Mouse (Mus musculus): Measurements from ENCODE around the gene Gm38392. TPM values are rescaled to one million over a fixed set of nuclear protein-coding genes. Genes with fewer than 3 reads are reported as not detected.

Gm38392 gene
- polyA plus RNA-seq, 1 experiment from 2014 or later: 0.16 TPM

DNA sequence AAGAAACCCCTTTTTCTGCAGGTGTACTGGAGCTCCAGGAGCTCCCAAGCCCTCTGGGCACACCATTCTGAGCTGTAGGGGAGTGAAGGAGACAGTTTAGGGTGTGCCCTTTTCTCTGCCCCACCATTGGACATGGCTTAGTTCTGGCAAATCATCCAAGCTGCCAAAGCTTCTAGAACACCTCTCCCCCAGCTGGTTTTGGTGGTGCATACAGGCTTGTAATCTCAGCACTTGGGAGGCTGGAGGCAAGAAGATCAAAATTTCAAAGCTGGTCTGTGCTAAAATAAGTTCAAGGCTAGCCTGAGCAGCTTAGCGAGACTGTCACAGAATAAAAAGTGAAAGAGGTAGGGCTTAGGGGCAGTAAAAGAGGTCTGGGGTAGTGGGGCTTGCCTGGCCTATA lies 74.7 kb downstream of the Gm38392 start:
- Histone ChIP-seq H3K27ac (ENCODE audit: low read depth, low read length) (peak overlapping the region; percentile 99), H3K4me3 (ENCODE audit: low read depth, low read length) (peak overlapping the region; percentile 63), H3K4me2 (ENCODE audit: low read depth, low read length, severe bottlenecking) (peak overlapping the region; percentile 79), H3K9me3 (ENCODE audit: control insufficient read depth, low read length) (no peaks in the 10 kb centered on the region), H3K4me1 (replicated peaks; ENCODE audit: control insufficient read depth, insufficient read depth, low read length) (peaks cover 15% of the 10 kb centered on the region), H3K27me3 (ENCODE audit: control insufficient read depth, insufficient read depth, low read length) (peaks cover 35% of the 10 kb centered on the region), H3K9ac (ENCODE audit: low read length) (peak overlapping the region; percentile 95), H3K36me3 (ENCODE audit: control insufficient read depth, insufficient read depth, low read length) (no peaks in the 10 kb centered on the region; the same call in 1 of the 2 replicates)
- DNase-seq (ENCODE audit: low spot score): peak; percentile 47
- ATAC-seq (replicated peaks; ENCODE audit: low FRiP score): no peak
- 5% methylated on average over 1 of the region's 1 CpGs for WGBS

DNA sequence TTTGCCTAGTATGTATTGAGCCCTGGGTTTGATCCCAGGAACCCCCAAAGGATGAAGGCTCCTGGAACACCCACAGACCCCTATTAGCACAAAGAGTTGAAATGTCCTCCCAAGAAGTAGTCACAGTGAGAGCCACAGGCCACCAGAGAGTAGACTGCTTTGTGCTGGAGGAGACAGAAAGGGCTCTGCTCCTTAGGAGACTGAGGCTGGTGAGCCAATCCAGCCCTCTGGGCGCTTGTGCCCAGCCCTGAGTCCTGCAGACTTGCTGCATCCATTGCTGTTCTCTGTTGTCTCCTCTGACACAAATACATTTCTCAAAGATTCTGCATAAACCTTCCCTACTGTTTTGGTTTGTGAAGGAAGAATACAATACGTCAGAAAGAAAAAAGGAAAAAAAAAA lies 76.1 kb downstream of the Gm38392 start:
- Histone ChIP-seq H3K27ac (ENCODE audit: low read depth, low read length) (peak overlapping the region; percentile 99), H3K4me1 (replicated peaks; ENCODE audit: control insufficient read depth, insufficient read depth, low read length) (peaks cover 15% of the 10 kb centered on the region), H3K9me3 (ENCODE audit: control insufficient read depth, low read length) (no peaks in the 10 kb centered on the region), H3K4me3 (ENCODE audit: low read depth, low read length) (peak overlapping the region; percentile 63), H3K36me3 (ENCODE audit: control insufficient read depth, insufficient read depth, low read length) (no peaks in the 10 kb centered on the region; the same call in 1 of the 2 replicates), H3K4me2 (ENCODE audit: low read depth, low read length, severe bottlenecking) (peak overlapping the region; percentile 79), H3K27me3 (ENCODE audit: control insufficient read depth, insufficient read depth, low read length) (peaks cover 31% of the 10 kb centered on the region), H3K9ac (ENCODE audit: low read length) (peak overlapping the region; percentile 95)
- DNase-seq (ENCODE audit: low spot score) (peak; percentile 52), ATAC-seq (replicated peaks; ENCODE audit: low FRiP score) (no peak)
- WGBS: 14% methylated on average over 2 of the region's 2 CpGs

DNA sequence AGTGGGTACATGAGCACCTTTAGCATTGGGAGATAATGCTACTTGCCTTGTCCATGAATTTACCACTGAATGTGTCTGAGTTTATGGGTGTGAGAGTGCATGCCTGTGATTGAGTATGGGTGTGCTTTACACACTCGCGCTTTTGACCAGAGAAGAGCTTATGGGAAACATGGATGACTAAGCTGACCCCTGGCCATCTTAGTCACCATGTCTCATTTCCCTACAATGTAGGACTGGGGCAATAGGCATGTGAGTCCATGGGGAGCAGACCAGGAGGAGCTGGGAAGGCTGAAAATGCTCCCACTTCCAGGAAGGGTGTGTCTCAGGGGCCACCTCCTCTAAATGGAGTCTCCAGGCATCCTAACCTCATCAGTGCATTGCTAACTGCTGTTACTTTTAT lies 76.9 kb downstream of the Gm38392 start:
- Histone ChIP-seq H3K27ac (ENCODE audit: low read depth, low read length) (peak overlapping the region; percentile 99), H3K27me3 (ENCODE audit: control insufficient read depth, insufficient read depth, low read length) (peaks cover 29% of the 10 kb centered on the region)
- WGBS: 22% methylated on average over 2 of the region's 2 CpGs

DNA sequence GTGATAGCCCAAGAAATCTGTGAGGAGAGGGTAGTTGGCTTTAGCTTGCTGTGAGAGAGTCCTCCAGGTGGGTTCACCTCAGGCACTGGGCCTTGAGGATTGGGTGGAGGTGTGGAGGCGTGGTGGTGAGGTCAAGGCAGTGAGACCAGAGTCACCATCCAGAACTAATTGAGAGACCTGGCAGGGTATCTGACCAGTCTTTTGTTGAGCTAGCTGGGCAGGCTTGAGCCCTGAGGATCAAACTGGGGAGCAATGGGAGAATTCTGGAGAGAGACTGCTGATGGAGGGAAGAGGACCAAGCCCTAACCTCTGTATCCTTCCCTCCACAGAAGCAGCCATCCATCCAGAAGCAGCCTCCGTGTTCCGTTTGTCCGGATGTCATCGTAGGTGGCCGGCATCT lies 77.7 kb downstream of the Gm38392 start:
- peak overlapping the region; percentile 63 for H3K4me3 ChIP-seq (ENCODE audit: low read depth, low read length)
- peak overlapping the region; percentile 79 for H3K4me2 ChIP-seq (ENCODE audit: low read depth, low read length, severe bottlenecking)
- no peaks in the 10 kb centered on the region for H3K9me3 ChIP-seq (ENCODE audit: control insufficient read depth, low read length)
- H3K36me3 ChIP-seq (ENCODE audit: control insufficient read depth, insufficient read depth, low read length): no peaks in the 10 kb centered on the region; the same call in 1 of the 2 replicates
- no peak for ATAC-seq (replicated peaks; ENCODE audit: low FRiP score)
- peaks cover 24% of the 10 kb centered on the region for H3K27me3 ChIP-seq (ENCODE audit: control insufficient read depth, insufficient read depth, low read length)
- peaks cover 12% of the 10 kb centered on the region for H3K4me1 ChIP-seq (replicated peaks; ENCODE audit: control insufficient read depth, insufficient read depth, low read length)
- peak overlapping the region; percentile 95 for H3K9ac ChIP-seq (ENCODE audit: low read length)
- 2% methylated on average over 6 of the region's 6 CpGs for WGBS
- H3K27ac ChIP-seq (ENCODE audit: low read depth, low read length): peak overlapping the region; percentile 99
- peak; percentile 55 for DNase-seq (ENCODE audit: low spot score)

More for the DNA sequence above, 76.9 kb downstream of the Gm38392 start:
- DNase-seq (ENCODE audit: low spot score): peak; percentile 49
- peaks cover 15% of the 10 kb centered on the region for H3K4me1 ChIP-seq (replicated peaks; ENCODE audit: control insufficient read depth, insufficient read depth, low read length)
- peak overlapping the region; percentile 95 for H3K9ac ChIP-seq (ENCODE audit: low read length)
- H3K4me2 ChIP-seq (ENCODE audit: low read depth, low read length, severe bottlenecking): peak overlapping the region; percentile 79
- no peaks in the 10 kb centered on the region; the same call in 1 of the 2 replicates for H3K36me3 ChIP-seq (ENCODE audit: control insufficient read depth, insufficient read depth, low read length)
- H3K4me3 ChIP-seq (ENCODE audit: low read depth, low read length): peak overlapping the region; percentile 63
- no peaks in the 10 kb centered on the region for H3K9me3 ChIP-seq (ENCODE audit: control insufficient read depth, low read length)
- no peak for ATAC-seq (replicated peaks; ENCODE audit: low FRiP score)

DNA sequence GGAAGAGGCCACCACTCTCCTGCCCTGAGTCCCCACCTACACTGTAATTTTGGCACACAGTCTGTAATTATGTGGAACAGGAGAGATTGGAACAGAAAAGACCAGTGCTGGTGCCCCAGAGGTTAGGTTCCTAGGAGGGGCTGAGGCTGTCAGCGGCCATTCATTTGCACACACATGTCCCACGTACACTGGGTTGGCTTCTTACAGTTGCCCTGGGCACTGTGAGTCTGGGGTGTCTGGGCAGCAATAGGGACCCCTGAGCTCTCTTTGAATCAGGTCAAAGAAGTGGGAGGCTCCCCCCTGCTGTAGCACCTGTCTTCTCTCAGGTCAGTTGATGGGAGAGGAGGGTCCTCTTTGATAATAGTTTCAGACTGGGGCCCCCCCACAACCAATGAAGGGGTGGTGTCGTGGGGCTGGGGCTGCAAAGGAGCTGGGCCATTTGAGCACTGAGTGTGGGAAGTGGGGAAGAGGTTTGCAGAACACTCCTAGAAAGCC lies 78.7 kb downstream of the Gm38392 start:
- WGBS: 0% methylated on average over 3 of the region's 3 CpGs
- H3K4me2 ChIP-seq (ENCODE audit: low read depth, low read length, severe bottlenecking): peak overlapping the region; percentile 79
- peak overlapping the region; percentile 63 for H3K4me3 ChIP-seq (ENCODE audit: low read depth, low read length)
- H3K9ac ChIP-seq (ENCODE audit: low read length): peak overlapping the region; percentile 95
- H3K27me3 ChIP-seq (ENCODE audit: control insufficient read depth, insufficient read depth, low read length): peaks cover 20% of the 10 kb centered on the region
- H3K9me3 ChIP-seq (ENCODE audit: control insufficient read depth, low read length): no peaks in the 10 kb centered on the region
- H3K27ac ChIP-seq (ENCODE audit: low read depth, low read length): peak overlapping the region; percentile 99
- peaks cover 20% of the 10 kb centered on the region for H3K4me1 ChIP-seq (replicated peaks; ENCODE audit: control insufficient read depth, insufficient read depth, low read length)
- ATAC-seq (replicated peaks; ENCODE audit: low FRiP score) (no peak), DNase-seq (ENCODE audit: low spot score) (peak; percentile 54)
- H3K36me3 ChIP-seq (ENCODE audit: control insufficient read depth, insufficient read depth, low read length): no peaks in the 10 kb centered on the region; the same call in 1 of the 2 replicates

DNA sequence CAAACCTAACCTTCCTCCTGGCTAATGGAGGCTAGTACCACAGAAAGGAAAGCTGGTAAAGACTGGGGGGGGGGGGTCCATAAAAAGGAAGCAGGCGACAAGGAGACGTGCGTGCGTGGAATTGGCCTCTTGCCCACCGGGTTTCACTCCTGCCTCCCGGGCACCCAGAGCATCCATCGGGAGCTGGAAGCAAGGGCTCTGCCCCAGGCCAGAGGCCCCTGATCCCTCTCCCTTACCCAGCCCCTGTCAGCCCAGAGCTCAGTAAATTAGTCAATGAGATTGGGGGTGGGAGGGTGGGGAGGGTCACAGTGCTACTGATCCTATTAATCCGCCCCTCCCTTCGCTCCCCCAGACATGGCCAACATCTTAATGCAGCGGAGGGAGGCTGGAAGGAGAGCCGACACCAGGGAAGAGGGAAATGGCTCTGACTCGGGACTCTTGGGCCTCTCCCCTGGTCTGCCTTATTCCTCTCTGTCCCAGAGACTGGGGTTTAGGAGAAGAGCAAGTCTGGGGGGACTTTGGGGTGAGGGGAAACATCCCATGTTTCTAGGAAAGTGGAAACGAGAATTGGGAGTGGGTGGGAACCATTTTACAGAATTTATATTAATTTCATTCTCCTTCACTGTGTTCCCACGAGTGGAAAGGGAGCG lies 79.4 kb downstream of the Gm38392 start:
- Histone ChIP-seq H3K27me3 (ENCODE audit: control insufficient read depth, insufficient read depth, low read length) (peaks cover 21% of the 10 kb centered on the region), H3K4me1 (replicated peaks; ENCODE audit: control insufficient read depth, insufficient read depth, low read length) (peaks cover 26% of the 10 kb centered on the region), H3K4me2 (ENCODE audit: low read depth, low read length, severe bottlenecking) (peak overlapping the region; percentile 79), H3K36me3 (ENCODE audit: control insufficient read depth, insufficient read depth, low read length) (no peaks in the 10 kb centered on the region; the same call in 1 of the 2 replicates), H3K27ac (ENCODE audit: low read depth, low read length) (peak overlapping the region; percentile 99), H3K4me3 (ENCODE audit: low read depth, low read length) (peak overlapping the region; percentile 63), H3K9ac (ENCODE audit: low read length) (peak overlapping the region; percentile 95), H3K9me3 (ENCODE audit: control insufficient read depth, low read length) (no peaks in the 10 kb centered on the region)
- whole genome bisulfite sequencing: 2% methylated on average over 11 of the region's 15 CpGs
- no peak for ATAC-seq (replicated peaks; ENCODE audit: low FRiP score)
- DNase-seq (ENCODE audit: low spot score): peak; percentile 63

DNA sequence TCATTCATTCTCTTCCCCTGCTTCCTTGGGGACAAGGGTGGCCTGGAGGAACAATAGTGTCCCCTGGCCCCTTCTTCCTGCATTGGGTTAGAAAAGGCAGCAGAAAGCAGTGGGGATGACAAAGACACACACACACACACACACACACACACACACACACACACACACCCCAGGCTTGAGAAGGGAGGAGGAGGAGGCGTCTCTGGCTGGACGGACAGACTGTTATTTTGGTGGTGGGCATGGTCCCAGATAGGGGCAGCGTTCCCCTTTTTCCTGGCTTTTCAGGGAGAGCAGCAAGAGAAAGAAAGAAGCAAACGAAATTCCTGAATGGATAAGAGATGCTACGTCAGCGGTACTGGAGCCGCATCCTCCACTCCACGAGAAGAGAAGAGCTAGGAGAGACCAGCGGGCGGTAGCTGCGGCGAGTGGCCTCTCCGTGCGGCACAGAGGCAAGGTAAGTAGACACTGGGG lies 80.1 kb downstream of the Gm38392 start:
- H3K4me2 ChIP-seq (ENCODE audit: low read depth, low read length, severe bottlenecking): peak overlapping the region; percentile 79
- peak; percentile 79 for DNase-seq (ENCODE audit: low spot score)
- peaks cover 31% of the 10 kb centered on the region for H3K4me1 ChIP-seq (replicated peaks; ENCODE audit: control insufficient read depth, insufficient read depth, low read length)
- peak; percentile 8 for ATAC-seq (replicated peaks; ENCODE audit: low FRiP score)
- H3K9ac ChIP-seq (ENCODE audit: low read length): peak overlapping the region; percentile 95
- H3K27me3 ChIP-seq (ENCODE audit: control insufficient read depth, insufficient read depth, low read length): peaks cover 22% of the 10 kb centered on the region
- H3K4me3 ChIP-seq (ENCODE audit: low read depth, low read length): peak overlapping the region; percentile 63
- WGBS: 0% methylated on average over 14 of the region's 14 CpGs
- H3K36me3 ChIP-seq (ENCODE audit: control insufficient read depth, insufficient read depth, low read length): no peaks in the 10 kb centered on the region; the same call in 1 of the 2 replicates
- peak overlapping the region; percentile 99 for H3K27ac ChIP-seq (ENCODE audit: low read depth, low read length)
- H3K9me3 ChIP-seq (ENCODE audit: control insufficient read depth, low read length): no peaks in the 10 kb centered on the region

DNA sequence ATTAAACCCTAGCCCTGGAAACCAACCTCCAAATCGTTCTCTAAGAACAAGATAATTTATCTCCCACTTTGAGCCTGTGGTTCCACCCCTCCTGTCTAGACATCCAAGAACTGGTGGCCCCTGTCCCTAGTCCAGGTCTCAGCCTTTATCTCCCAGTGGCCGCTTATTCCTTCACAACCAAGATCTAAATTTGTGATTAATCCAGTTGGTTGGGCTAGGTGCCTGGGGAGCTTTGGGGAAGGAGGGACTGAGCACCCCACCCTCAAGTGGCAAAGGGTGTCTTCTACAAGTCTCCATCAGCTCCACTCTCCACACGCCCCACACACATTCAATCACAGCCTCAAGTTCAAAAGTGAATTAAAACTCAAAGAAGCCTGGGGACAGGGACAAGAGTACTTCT lies 80.5 kb downstream of the Gm38392 start:
- Histone ChIP-seq H3K4me2 (ENCODE audit: low read depth, low read length, severe bottlenecking) (peak overlapping the region; percentile 79), H3K27ac (ENCODE audit: low read depth, low read length) (peak overlapping the region; percentile 99), H3K36me3 (ENCODE audit: control insufficient read depth, insufficient read depth, low read length) (no peaks in the 10 kb centered on the region; the same call in 1 of the 2 replicates), H3K9ac (ENCODE audit: low read length) (peak overlapping the region; percentile 95), H3K9me3 (ENCODE audit: control insufficient read depth, low read length) (no peaks in the 10 kb centered on the region), H3K4me1 (replicated peaks; ENCODE audit: control insufficient read depth, insufficient read depth, low read length) (peaks cover 32% of the 10 kb centered on the region), H3K27me3 (ENCODE audit: control insufficient read depth, insufficient read depth, low read length) (peaks cover 25% of the 10 kb centered on the region), H3K4me3 (ENCODE audit: low read depth, low read length) (peak overlapping the region; percentile 63)
- WGBS: 4% methylated on average over 3 of the region's 3 CpGs
- peak; percentile 78 for DNase-seq (ENCODE audit: low spot score)
- ATAC-seq (replicated peaks; ENCODE audit: low FRiP score): no peak

Measured in forebrain, embryonic 11.5 days (tissue).